Mouse (Mus musculus) gastrocnemius, postnatal 25 days (tissue): ENCODE data around the gene Hfe2. TPM values are rescaled to one million over a fixed set of nuclear protein-coding genes. Genes with fewer than 3 reads are reported as not detected.

Source experiments
- DNase-seq: peaks from one replicate; pipeline ENCODE4 v3.0.0; 2022
- total RNA-seq, 2 experiments: library from RNA; stranded (reverse); gene quantifications; 1 replicate in 1 of 2; 2 replicates in 1 of 2; pipeline ENCODE4 v1.2.3; 2021

The Hfe2 gene
- total RNA-seq, 2 experiments from 2014 or later, result 474 to 621 TPM

GRCm38 (mm10) chr3:96575272-96575984, 50.5 kb downstream of the Hfe2 start:
- peak; percentile 79 for DNase-seq

DNA sequence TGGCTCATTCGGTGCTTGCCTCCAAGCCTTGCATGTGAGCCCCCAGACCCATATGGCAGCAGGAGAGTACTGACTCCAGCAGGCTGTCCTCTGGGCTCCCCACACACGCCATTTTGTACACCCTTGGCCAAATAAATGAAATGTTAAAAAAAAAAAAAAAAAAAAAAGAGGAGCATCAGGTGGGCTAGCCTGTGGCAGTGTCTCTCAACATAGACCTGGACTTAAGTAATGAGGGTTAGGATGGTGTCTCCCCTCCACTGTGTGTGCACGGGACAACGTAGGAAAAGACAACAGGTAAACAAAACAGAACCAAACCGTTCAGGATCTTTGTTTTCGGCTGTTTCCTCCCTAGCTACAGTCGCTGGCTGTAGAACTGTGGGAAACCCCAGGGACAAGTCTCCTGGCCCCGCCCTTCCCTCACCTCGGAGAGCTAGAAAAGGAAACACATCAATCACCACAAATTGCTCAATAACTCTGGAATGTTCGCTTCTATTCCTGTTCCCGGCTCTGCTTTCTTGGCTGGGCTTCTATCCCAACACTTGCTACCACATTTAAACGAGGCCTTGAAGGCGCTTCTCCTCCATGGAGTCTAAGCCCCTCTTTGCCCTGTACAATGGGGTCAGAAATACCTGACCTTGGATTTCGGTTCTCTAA, 51.2 kb downstream of the Hfe2 start:
- peak; percentile 86 for DNase-seq

- peak; percentile 95 for DNase-seq
Measured at GRCm38 (mm10) chr3:96576690-96577541, 51.9 kb downstream of the Hfe2 start, which contains the start of gene Gm16253. Gene Gm16253 (plus strand): TSS chr3:96576984.

- DNase-seq, result no peak
Measured at GRCm38 (mm10) chr3:96577566-96577965, 52.6 kb downstream of the Hfe2 start.

Other genes starting within 250 kb of the Hfe2 start
- under 1 TPM; 0.33 to 0.40 TPM for gene Fcgr1, start 231.2 kb upstream of the Hfe2 start, total RNA-seq
- not detected for gene BC107364, start 72.9 kb upstream of the Hfe2 start, total RNA-seq
- 100 to 1,000 TPM; 343 to 504 TPM for gene Txnip, start 32.8 kb downstream of the Hfe2 start, total RNA-seq
- gene Gm16253, start 51.8 kb downstream of the Hfe2 start, total RNA-seq, result 1 to 10 TPM; 1.1 TPM
- gene Polr3gl, start 69.0 kb downstream of the Hfe2 start, total RNA-seq, result 10 to 100 TPM; 34.0 to 38.1 TPM
- 1 to 10 TPM in 1 of 2 experiments, under 1 TPM in 1; 0.95 to 1.1 TPM for gene Ankrd34a, start 71.5 kb downstream of the Hfe2 start, total RNA-seq
- 1 to 10 TPM; 6.7 to 7.0 TPM for gene Lix1l, start 76.0 kb downstream of the Hfe2 start, total RNA-seq
- gene Rbm8a, start 104.8 kb downstream of the Hfe2 start, total RNA-seq, result 10 to 100 TPM; 22.9 to 24.1 TPM
- gene Pex11b, start 110.2 kb downstream of the Hfe2 start, total RNA-seq, result 10 to 100 TPM; 20.4 to 22.1 TPM
- under 1 TPM; 0.10 to 0.13 TPM for gene Gm42957, start 110.3 kb downstream of the Hfe2 start, total RNA-seq
- gene Itga10, start 120.4 kb downstream of the Hfe2 start, total RNA-seq, result 1 to 10 TPM in 1 of 2 experiments, under 1 TPM in 1; 0.70 to 1.2 TPM
- gene Ankrd35, start 145.0 kb downstream of the Hfe2 start, total RNA-seq, result under 1 TPM; 0.51 to 0.67 TPM
- gene Pias3, start 171.2 kb downstream of the Hfe2 start, total RNA-seq, result 1 to 10 TPM; 6.5 to 6.9 TPM
- gene Nudt17, start 183.4 kb downstream of the Hfe2 start, total RNA-seq, result under 1 TPM; 0.56 to 0.67 TPM
- 10 to 100 TPM; 18.0 to 20.6 TPM for gene Polr3c, start 202.5 kb downstream of the Hfe2 start, total RNA-seq
- gene Rnf115, start 202.5 kb downstream of the Hfe2 start, total RNA-seq, result 100 to 1,000 TPM in 1 of 2 experiments, 10 to 100 TPM in 1; 87.8 to 109 TPM